8 mouse cellular contexts compared by ENCODE assay signal in genomic region chr4:148130133-148130532, GRCm38 (mm10). TPM values are rescaled to one million over a fixed set of nuclear protein-coding genes. Genes with fewer than 3 reads are reported as not detected.
DNase-seq lines count a peak whose midpoint lies in the region; ATAC-seq and TF ChIP-seq lines count a peak whose summit lies in the region.

TSS of gene Mad2l2 (plus strand) at chr4:148130384.

- no peak for DNase-seq in kidney, adult 2 months
- no peak for DNase-seq in kidney, adult 11 months
- DNase-seq in ES-E14 (ENCODE audit: low read depth, low spot score), result no peak
- DNase-seq in frontal cortex, postnatal 10 days (ENCODE audit: low spot score in 2 of 2), result no peak
- DNase-seq in cerebellum, adult 9-11 months, result no peak

- H3K36me3 ChIP-seq in kidney, adult 2 months (ENCODE audit: control insufficient read depth, insufficient read depth, low read length), result no peaks in the 10 kb centered on the region
- H3K36me3 ChIP-seq in ES-E14 (ENCODE audit: control insufficient read depth, insufficient read depth, low read length, poor library complexity, severe bottlenecking), result no peaks in the 10 kb centered on the region
- no peaks in the 10 kb centered on the region for H3K36me3 ChIP-seq in forebrain, embryonic 15.5 days
- peaks cover 5% of the 10 kb centered on the region; the same call in 1 of the 2 replicates for H3K36me3 ChIP-seq in hindbrain, embryonic 13.5 days
- H3K36me3 ChIP-seq in liver, embryonic 15.5 days (replicated peaks), result no peaks in the 10 kb centered on the region

- H3K27me3 ChIP-seq in kidney, adult 2 months (replicated peaks; ENCODE audit: control insufficient read depth, insufficient read depth, low read length), result no peaks in the 10 kb centered on the region
- no peaks in the 10 kb centered on the region for H3K27me3 ChIP-seq in forebrain, embryonic 15.5 days
- H3K27me3 ChIP-seq in hindbrain, embryonic 13.5 days, result 0 out of 2 replicates have a peak, but pooled peaks cover 6% of the 10 kb centered on the region
- H3K27me3 ChIP-seq in liver, embryonic 15.5 days, result peaks cover 96% of the 10 kb centered on the region

- TF ChIP-seq POLR2A in kidney, adult 2 months (IDR thresholded peaks at IDR 0.05; ENCODE audit: low read depth, low read length), result no peak

- H3K27ac ChIP-seq in kidney, adult 2 months (ENCODE audit: insufficient read depth, low read depth, low read length), result no peak within 1 kb of the TSS
- H3K27ac ChIP-seq in ES-E14 (ENCODE audit: insufficient read depth, low read depth, low read length, poor library complexity, severe bottlenecking), result no peak within 1 kb of the TSS
- peak within 1 kb of the TSS; percentile 98 for H3K27ac ChIP-seq in forebrain, embryonic 15.5 days (replicated peaks)
- H3K27ac ChIP-seq in hindbrain, embryonic 13.5 days, result peak within 1 kb of the TSS; percentile 99
- H3K27ac ChIP-seq in liver, embryonic 15.5 days (replicated peaks), result no peak within 1 kb of the TSS

- TF ChIP-seq CTCF in kidney, adult 2 months (conservative IDR thresholded peaks at IDR 0.05; ENCODE audit: insufficient read depth, insufficient read length, low read depth, low read length), result no peak

- H3K9ac ChIP-seq in ES-E14 (ENCODE audit: insufficient read depth, low read depth, low read length, poor library complexity, severe bottlenecking), result peak within 1 kb of the TSS; percentile 54
- H3K9ac ChIP-seq in forebrain, embryonic 15.5 days (replicated peaks), result peak within 1 kb of the TSS; percentile 100
- peak within 1 kb of the TSS; percentile 99 for H3K9ac ChIP-seq in hindbrain, embryonic 13.5 days
- no peak within 1 kb of the TSS for H3K9ac ChIP-seq in liver, embryonic 15.5 days

- peak within 1 kb of the TSS; percentile 82 for H3K4me2 ChIP-seq in forebrain, embryonic 15.5 days (replicated peaks)
- peak within 1 kb of the TSS; percentile 71 for H3K4me2 ChIP-seq in hindbrain, embryonic 13.5 days
- peak within 1 kb of the TSS; percentile 55 for H3K4me2 ChIP-seq in liver, embryonic 15.5 days

- no peaks in the 10 kb centered on the region for H3K9me3 ChIP-seq in ES-E14 (ENCODE audit: control insufficient read depth, insufficient read depth, low read depth, low read length)
- no peaks in the 10 kb centered on the region for H3K9me3 ChIP-seq in forebrain, embryonic 15.5 days
- H3K9me3 ChIP-seq in hindbrain, embryonic 13.5 days, result no peaks in the 10 kb centered on the region
- no peaks in the 10 kb centered on the region for H3K9me3 ChIP-seq in liver, embryonic 15.5 days (replicated peaks)

- ATAC-seq in forebrain, embryonic 15.5 days (replicated peaks), result peak; percentile 3
- peak; percentile 6; the same call in 1 of the 2 replicates for ATAC-seq in hindbrain, embryonic 13.5 days (ENCODE audit: low FRiP score)
- no peak; the same call in 1 of the 2 replicates for ATAC-seq in liver, embryonic 15.5 days (ENCODE audit: insufficient read depth)

- H3K4me1 ChIP-seq in kidney, adult 2 months (ENCODE audit: control insufficient read depth, insufficient read depth, low read length), result no peaks in the 10 kb centered on the region
- peaks cover 0 to 5% of the 10 kb centered on the region in 2 experiments; a peak in 1 of 4 replicates for H3K4me1 ChIP-seq in ES-E14 (ENCODE audit: control insufficient read depth in 2 of 2, insufficient read depth in 2 of 2, low read length in 2 of 2, poor library complexity in 1 of 2)
- peaks cover 58% of the 10 kb centered on the region for H3K4me1 ChIP-seq in forebrain, embryonic 15.5 days
- H3K4me1 ChIP-seq in hindbrain, embryonic 13.5 days (replicated peaks), result peaks cover 77% of the 10 kb centered on the region
- peaks cover 7% of the 10 kb centered on the region; the same call in 1 of the 2 replicates for H3K4me1 ChIP-seq in liver, embryonic 15.5 days (replicated peaks)

- in situ Hi-C loops in ES-E14 (cut with MboI; ENCODE audit: low sequenced_read_pairs in 2 of 2, unreplicated experiment in 2 of 2), result no loop called here

- peak within 1 kb of the TSS; percentile 34; the same call in 1 of the 2 replicates for H3K4me3 ChIP-seq in kidney, adult 2 months (ENCODE audit: insufficient read depth, low read depth, low read length)
- peak within 1 kb of the TSS; percentile 71 to 74 for H3K4me3 ChIP-seq in ES-E14 (ENCODE audit: insufficient read depth in 1 of 2, low read depth in 1 of 2, low read length in 2 of 2, poor library complexity in 1 of 2, severe bottlenecking in 1 of 2)
- H3K4me3 ChIP-seq in forebrain, embryonic 15.5 days, result peak within 1 kb of the TSS; percentile 88
- peak within 1 kb of the TSS; percentile 85 for H3K4me3 ChIP-seq in hindbrain, embryonic 13.5 days
- peak within 1 kb of the TSS; percentile 35 for H3K4me3 ChIP-seq in liver, embryonic 15.5 days (replicated peaks)

- 4% methylated on average over 18 of the region's 18 CpGs for WGBS in kidney, adult 2 months
- under 1% methylated on average over 18 of the region's 18 CpGs for WGBS in forebrain, embryonic 15.5 days
- 1% methylated on average over 18 of the region's 18 CpGs for WGBS in hindbrain, embryonic 13.5 days
- 4% methylated on average over 18 of the region's 18 CpGs for WGBS in liver, embryonic 15.5 days (ENCODE audit: insufficient replicate concordance)

TF ChIP-seq in ES-E14, 5 proteins besides CTCF, POLR2A, EP300 and RAD21:
- TF ChIP-seq ZNF384 (IDR thresholded peaks at IDR 0.05; ENCODE audit: low read depth, low read length), result no peak
- TF ChIP-seq HCFC1 (IDR thresholded peaks at IDR 0.05; ENCODE audit: borderline replicate concordance, insufficient read depth, low read length), result no peak
- TF ChIP-seq ZC3H11A (IDR thresholded peaks at IDR 0.05; ENCODE audit: borderline replicate concordance, low read depth, low read length), result no peak
- TF ChIP-seq MAFK (IDR thresholded peaks at IDR 0.05; ENCODE audit: insufficient read depth, low read depth, low read length), result no peak
- TF ChIP-seq CHD2 (IDR thresholded peaks at IDR 0.05; ENCODE audit: low read depth, low read length), result no peak

RNA-seq across cellular contexts. Expression of gene Mad2l2, which starts in this region (rescaled TPM):
- 22.8 and 25.5 TPM in 2 replicates for polyA plus RNA-seq in kidney, adult 2 months (2012; rRNA removed)
- total RNA-seq in ES-E14 (2012; rRNA removed), result 34.0 and 54.5 TPM in 2 replicates
- 123 and 127 TPM in 2 replicates for polyA plus RNA-seq in forebrain, embryonic 15.5 days (2015; fragmentation: Nextera tagmentation; extraction: Ambion mirVana)
- polyA plus RNA-seq in hindbrain, embryonic 13.5 days (2015; fragmentation: Nextera tagmentation; extraction: Ambion mirVana), result 118 and 127 TPM in 2 replicates
- 12.9 and 13.2 TPM in 2 replicates for polyA plus RNA-seq in liver, embryonic 15.5 days (2015; fragmentation: Nextera tagmentation; extraction: Ambion mirVana)

Comparison
In these comparisons a context has a peak if more than half of its experiments do, and no peak if none do; other contexts are left out.
1. H3K27ac ChIP-seq: peak in forebrain, embryonic 15.5 days (single experiment) and hindbrain, embryonic 13.5 days (single experiment); none in kidney, adult 2 months (single experiment), ES-E14 (single experiment) and liver, embryonic 15.5 days (single experiment).
2. H3K4me3 ChIP-seq: peak in every context shown above with its lines; median percentile 88 in forebrain, embryonic 15.5 days; 85 in hindbrain, embryonic 13.5 days; 72 in ES-E14; 35 in liver, embryonic 15.5 days; 34 in kidney, adult 2 months.
3. Peak in every context shown above with its lines, with median percentiles within 50 percentile points of each other: H3K4me2 ChIP-seq.